Mouse (Mus musculus) spleen, adult 2 months (tissue): ENCODE data around the gene Lrrtm4.

Experiments
- CTCF ChIP-seq: fragments of 200-500 bp; IDR thresholded peaks from 2 replicates; pipeline ENCODE4 v1.5.1; 2011; ENCODE audit warnings: mild to moderate bottlenecking, inconsistent platforms; ENCODE audit not compliant: insufficient read depth, insufficient read length, insufficient replicate concordance; ENCODE audit errors: extremely low read depth
- POLR2A ChIP-seq: fragments of 200-500 bp; IDR thresholded peaks from 2 replicates; pipeline ENCODE4 v1.6.1; 2011; ENCODE audit warnings: low read depth, low read length, inconsistent platforms

- TF ChIP-seq CTCF (no peak), POLR2A (no peak)
Observed at GRCm38 (mm10) chr6:80823753-80824152, 805.1 kb downstream of the Lrrtm4 start.
